Mouse (Mus musculus): ENCODE data around the gene Thsd4.

The Thsd4 gene

DNA sequence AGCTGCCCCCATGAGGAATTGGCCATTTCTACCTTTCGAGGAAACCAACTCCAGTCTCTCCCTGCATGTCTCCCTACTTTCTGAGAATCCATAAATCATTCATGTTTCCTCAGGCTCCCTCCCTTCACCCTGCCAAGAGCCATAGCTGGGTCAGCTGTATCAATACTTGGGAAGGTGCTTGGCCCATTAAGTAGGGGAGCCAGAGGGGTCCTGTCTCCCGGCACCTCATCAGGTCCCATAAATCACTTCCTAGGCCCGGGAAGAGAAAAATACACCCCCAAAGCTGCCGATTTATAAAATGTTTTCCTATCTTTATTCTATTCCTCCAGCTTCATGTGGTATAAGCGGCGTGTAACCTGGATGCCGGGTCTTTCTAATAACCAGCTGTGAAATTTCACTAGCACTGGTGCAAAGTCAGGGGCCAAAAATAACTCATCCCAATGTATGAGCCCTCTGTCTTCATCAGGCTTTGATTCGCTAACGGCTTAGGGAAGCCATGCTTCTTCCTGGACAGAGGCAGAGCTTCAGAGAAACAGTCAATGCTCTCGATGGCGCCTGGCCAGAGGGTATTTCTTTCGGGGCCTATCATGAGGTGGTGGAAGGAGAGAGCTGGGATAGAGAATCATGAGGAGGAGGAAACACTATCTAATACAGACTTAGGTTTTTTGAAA lies 323.2 kb downstream of the Thsd4 start:
- DNase-seq: no peak

DNA sequence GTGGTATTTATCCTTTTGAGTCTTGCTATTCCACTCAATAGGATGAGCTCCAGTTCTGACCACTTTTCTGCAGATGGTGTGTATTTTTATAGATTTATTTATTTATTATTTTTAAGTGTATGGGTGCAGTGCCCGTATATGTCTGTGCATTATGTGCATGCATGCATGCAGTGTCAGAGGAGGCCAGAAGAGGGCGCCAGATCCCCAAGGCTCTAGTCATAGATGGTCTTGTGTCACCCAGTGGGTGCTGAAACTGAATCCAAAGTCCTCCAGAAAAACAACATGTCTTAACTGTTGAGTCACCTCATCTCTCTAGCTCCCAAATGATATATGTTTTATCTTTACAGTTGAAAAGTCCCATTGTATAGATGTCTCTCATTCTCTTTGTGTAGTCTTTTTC lies 326.3 kb downstream of the Thsd4 start:
- no peak for DNase-seq

DNA sequence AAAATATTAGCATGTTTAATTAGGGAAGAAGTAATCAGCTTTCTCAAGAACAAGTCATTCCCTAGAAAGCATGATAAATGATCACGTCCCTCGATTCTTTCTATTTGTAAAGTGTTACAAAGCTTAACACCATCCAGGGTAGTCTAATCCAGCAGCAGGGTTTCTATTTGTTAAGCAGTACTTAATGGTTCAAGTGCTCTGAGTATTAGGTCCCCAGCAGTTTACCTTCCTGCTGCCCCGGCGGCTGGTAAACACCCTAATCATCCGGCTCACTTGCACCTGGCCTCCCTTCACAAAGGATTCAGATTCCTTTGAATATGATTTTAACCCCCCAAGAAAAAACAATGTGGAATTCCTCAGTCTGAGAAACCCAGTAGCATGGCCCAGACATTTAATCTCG lies 326.9 kb downstream of the Thsd4 start:
- DNase-seq: no peak

DNA sequence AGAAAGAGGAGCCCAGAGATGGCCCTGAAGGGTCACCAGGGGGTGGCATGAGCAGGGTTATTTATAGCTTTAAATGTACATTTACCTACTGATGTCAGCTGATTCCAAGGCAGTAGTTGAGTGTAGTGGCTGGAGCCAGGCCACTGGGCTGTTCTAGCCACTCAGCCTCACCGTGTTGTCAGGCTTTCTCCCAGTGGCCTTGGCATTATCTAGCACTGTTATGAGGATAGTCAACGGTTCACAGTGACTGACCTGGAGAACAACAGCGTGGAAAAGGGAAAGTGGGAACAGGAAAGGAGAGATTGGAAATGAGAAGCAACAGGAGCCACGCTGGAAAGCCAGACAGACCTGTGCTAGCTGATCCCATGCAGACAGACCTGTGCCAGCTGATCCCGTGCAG lies 329.5 kb downstream of the Thsd4 start:
- no peak for DNase-seq

DNA sequence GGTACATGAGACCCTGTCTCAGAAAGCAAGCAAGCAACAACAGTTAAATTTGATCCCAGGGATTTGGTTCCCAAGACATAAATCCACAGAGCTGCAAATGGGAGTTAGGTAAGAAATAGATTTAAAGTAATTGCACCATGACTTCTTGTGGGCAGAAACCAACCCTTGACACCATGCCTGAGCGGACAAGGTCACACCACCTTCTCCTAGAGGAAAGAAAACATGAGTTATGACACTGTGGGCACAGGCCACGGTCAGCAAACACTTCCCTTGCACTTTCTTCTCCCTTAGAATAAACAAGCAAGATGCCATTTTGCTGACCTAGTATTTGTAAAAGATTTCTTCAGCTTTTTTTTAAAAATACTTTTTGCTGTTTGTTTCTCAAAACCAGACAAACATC lies 334.4 kb downstream of the Thsd4 start:
- no peak for DNase-seq

DNA sequence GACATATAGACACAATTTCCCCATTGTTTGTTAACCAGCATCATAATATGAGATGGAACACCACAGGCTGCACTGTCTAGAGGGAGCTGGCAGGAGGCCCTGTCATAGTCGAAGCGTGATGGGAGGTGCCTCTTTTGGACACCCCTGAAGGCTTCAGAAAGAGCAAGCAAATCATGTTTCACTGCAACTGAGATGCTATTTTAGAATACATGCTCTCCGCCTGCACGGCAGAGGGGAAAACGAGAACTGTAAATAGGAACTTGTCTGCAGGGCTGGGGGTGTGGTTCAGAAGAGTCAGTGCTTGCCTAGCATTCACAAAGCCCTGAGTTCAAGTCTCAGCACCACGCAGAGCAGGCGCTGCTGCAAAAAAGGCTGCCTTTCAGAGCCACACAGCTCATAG lies 334.9 kb downstream of the Thsd4 start:
- no peak for DNase-seq

DNA sequence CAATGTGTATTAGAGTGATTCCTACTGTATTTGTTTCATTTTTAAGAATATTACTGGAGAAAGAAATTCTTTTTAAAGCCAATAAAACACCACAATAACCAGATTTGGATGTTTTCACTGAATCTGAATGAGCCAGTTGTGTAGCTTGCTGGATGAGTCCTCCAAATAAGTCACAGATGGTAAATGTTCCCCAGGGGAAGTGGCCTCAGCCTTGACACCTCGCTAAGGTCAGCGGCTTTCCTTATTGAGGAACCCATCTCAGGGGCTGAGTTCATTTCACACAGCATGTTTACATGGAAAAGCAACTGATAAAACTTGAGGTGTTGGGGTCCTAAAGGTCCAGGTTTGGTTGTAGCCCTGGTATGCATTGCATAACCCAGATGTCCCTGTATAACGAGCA lies 337.8 kb downstream of the Thsd4 start:
- no peak for DNase-seq

DNA sequence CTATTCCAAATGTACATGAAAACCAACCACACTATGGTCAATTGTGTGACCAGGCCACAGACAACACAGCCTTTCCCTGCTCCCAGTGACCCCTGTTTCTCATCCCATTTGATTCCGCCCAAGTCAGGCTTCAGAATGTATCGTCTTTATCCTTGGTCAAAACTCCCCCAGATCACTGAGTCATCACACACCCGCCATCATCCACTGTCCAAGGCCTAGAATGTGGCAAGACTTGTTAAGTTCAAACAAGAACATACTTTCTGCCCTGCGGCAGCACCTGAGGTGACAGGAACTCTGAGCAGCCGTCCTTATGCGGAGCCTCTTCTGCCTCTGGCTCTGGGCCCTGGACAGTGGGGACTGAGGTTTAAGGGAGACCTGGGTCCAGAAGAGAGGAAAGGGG lies 339.5 kb downstream of the Thsd4 start:
- no peak for DNase-seq

DNA sequence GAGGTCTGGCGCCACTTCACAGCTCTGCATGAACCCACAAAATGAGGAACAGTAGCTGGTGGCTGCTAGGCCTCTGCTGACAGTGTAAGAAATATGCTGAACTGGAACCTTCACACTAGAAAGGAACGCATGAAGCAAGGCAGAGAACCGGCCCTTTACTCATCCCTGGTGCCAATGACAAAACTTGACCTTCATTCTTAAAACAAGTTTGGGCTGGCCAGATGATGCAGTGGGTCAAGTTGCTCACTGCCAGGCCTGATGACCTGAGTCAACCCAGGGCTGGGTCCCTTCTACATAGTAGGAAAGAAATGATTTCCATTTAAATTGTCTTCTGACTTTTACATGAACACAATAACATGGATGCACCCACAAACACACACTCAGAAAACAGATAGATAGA lies 340.9 kb downstream of the Thsd4 start:
- no peak for DNase-seq

DNA sequence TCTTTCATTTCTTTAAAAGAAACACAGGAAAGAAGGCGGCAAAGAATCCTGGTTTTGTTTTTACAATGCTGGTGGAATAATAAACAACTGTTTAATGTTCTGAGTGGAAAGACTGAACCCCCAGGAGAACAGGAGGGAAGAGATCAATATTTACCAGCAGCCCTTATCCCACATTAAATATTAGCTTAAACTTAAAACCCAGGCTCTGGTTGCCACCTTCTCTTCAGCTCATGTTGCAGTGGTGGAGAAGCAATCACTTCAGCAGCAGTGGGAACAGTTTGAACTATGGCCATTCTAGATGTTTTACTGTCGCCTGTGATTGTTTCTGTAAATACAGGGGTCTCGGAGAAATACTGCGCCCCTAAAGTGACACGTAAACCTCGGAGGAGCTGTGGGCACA lies 341.7 kb downstream of the Thsd4 start:
- DNase-seq: no peak

DNA sequence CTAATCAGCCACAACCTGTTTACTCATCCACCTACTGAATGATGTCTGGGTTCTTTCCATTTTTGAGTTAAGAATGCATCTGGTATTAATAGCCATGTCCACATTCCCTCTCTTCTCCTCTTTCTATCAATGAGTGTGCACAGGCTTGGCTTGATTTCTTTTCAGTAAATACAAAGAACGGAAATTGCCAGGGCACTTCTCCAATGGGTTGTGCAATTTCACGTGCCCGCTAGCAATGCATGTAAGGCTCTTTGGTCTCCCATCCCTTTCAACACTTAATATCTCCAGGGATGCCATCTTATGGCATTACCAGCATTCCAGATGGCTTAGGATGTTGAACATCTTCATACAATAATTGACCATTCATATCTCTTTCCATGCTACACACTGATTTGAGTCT lies 345.5 kb downstream of the Thsd4 start:
- DNase-seq: no peak

DNA sequence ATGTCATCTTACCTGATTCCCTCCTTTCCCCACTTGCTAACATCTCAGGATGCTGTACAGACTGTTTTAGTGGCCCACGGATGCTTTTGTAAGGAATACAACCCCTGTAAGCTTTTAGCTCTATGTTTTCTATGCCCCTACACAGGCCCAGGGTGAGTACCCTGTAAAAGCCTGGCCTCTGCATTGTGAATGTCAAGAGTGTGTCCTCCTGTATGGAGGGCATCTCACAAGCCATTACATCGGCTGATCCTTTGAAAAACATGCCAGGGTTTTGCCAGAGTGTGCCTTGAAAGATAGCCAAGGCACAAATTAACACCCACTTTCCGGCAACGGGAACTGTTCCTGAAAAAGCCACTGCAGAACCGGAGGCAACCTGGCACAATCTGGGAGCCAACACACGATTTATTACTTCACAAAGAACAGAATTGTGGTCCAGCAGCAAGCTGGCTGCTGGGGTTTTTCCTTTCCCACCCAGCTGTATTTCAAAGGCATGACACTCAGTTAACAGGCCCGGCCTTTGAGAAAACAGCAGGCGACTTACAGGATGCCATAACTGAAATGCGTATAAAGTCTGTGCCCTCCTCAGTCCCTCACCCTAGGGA lies 349.3 kb downstream of the Thsd4 start:
- peak; percentile 13 for DNase-seq

DNA sequence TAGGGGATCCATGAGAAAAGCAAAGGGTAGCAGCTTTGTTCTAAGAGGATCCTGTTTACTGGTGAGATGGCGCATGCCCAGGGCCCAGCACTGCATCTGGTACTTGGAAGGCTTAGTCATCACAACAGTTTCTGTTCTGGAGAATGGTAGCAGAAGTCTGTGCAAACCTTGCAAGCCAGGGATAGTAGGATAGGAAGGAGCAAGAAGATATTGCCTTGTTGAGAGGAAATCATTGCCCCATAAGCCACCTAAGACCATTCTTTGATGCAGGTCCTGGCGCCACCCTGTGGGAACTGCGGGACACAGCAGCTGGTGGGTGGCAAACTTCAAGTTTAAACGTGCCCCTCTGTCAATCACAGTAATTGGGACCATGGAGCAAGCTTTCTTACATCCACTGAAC lies 354.9 kb downstream of the Thsd4 start:
- DNase-seq: peak; percentile 52

DNA sequence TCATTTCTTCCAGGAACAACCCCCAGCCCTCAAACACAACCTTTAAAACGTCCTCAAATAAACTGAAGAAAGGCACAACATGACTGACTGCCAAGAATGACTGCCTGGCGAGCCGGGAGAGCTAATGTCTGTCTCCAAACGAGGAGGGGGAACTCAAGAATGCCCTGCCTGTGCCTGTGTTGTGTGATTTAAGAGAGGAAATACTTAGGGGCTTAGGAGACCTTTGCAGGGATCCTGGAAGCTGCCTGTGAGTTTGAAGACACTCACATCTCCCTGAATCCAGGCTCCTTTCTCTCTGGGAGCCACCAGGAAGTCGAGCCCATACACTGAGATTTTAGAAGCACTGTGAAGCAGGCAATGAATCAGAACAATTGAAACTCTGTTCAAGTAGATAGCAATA lies 361.0 kb downstream of the Thsd4 start:
- no peak for DNase-seq

DNA sequence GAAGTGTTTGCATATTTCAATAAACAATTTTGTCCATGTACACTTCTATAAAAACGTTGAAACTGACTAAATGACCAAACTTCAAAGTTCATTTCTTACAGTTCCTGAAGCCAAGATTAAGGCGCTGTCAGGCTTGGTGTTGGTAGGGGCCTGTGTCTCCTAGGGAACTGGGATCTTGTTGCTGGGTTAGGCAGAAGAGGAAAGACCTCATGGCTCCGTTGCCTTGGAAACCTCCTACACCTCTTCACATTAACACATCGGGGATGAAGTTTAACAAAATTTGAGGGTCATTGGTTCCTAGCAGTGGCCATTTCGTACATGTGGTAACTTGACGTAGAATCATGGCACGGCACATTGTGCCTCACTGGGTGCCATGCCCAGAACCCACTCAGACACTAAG lies 361.7 kb downstream of the Thsd4 start:
- DNase-seq: no peak

DNA sequence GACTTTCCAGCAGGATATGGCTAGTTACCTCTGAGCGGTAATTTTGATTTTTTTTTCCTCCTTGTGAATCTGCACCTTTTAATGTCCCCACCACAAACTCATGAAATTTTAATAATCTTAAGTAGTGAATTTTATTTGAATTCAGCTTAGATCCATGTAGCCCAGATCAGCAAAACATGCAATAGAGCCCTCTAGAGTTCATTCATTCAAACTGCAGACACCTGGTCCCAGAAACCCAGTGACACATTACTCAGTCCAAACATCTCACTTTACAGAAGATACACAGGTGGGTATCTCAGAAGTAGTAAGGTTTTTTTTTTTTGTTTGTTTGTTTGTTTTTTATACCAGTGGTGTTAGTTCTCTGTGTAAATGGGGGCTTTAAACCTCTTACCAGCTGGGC lies 368.9 kb downstream of the Thsd4 start:
- DNase-seq: no peak

DNA sequence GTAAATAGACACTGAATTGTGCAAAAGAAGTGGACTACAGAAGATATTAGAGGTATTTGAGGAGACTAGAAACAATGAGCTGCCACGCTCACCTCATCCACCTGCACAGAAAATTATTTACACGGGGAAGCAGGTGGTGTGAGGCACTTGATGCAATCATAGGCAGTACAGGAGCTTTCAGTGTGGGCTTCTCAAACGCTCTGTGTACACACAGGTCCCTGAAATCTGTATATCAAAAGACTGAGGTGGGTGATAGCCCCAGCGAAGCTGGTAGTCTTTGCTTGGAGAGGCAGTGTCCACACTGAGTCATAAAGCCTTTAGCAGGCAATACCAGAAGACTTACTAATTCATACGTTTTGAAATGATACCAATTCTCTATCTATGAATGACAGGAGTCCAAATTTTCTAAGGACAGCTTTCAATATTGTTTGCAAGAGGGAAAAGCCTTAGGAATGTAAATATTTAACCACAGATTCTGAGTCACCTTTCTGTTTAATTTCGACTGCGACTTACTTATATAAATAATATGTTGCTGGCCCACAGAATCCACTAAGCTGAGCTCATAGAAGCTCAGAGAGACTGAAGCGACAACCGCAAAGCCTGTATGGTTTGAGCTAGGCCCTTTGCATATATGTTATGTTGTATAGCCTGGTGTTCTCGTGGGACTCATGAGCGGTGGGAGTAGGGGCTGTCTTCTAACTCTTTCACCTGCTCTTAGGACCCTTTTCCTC lies 369.8 kb downstream of the Thsd4 start:
- no peak for DNase-seq

DNA sequence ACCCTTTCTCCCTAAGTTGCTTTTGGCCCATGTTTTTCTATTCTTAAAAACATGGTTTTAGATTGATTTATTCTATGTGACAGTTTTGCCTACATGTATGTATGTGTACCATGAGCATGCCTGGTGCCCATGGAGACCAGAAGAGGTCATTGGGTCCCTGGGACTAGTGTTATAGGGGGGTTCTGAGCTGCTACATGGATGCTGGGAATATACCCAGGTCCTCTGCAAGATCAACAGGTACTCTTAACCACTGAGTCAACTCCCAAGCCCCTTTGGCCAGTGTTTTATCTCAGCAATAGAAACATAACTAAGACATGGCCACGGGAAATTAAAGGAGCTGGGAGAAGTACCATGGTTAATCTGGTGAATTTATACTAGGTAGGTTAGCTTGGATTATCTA lies 371.3 kb downstream of the Thsd4 start:
- no peak for DNase-seq

DNA sequence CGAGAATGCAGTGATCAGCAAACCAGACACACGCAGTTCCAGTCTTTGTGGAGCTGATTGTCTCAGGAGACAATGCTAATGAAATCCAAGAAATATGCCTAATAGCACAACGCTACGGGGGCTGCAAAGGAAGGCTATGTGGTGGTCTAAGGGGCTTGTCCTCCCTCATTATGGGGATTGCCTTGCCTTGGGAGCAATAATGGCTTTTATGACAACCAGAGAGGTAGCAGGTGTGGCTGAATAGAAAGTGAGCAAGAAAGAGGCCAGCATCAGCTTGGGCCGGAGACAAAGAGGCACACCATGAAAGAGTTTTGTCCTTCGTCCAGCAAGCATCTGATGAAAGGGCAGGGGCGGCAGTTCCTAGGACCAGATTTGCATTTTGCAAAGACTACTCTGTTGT lies 372.9 kb downstream of the Thsd4 start:
- DNase-seq: no peak

DNA sequence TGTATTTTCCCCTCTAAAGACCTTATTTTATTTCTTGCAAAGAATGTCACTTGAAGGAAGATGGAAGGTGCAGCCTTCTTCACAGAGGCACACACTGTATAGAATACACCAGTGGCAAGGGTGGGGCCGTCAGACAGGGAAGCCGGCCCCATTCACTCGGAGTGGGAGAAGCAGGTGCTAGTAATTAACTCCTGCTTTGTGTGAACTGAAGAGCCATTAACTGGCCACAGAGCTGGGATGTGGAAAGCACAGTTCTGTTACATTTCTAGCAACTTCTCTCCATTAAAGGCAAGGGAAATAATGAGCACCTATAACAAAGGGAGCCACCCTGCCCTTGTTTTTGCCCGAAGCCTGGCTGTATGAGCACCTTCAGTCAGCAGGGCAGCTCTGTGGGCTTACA lies 374.4 kb downstream of the Thsd4 start:
- no peak for DNase-seq

DNA sequence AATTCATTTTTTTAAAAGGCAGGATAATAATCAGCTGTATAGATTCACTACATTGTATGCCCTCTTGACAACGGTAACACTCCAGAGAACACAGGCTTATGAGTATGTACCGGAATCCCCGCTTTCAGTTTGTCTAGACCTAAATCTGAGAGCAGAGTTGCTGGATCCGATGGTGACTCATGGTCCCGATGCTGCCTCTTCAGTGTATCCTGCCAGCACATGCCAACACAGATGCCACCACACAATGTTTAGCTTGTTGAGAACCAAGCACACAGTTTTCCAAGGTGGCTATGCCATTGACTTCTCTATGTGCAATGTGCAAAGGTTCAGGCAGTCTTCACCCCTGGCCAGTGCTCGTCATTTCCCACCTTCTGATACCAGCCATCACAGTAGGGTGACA lies 378.0 kb downstream of the Thsd4 start:
- DNase-seq: peak; percentile 46

DNA sequence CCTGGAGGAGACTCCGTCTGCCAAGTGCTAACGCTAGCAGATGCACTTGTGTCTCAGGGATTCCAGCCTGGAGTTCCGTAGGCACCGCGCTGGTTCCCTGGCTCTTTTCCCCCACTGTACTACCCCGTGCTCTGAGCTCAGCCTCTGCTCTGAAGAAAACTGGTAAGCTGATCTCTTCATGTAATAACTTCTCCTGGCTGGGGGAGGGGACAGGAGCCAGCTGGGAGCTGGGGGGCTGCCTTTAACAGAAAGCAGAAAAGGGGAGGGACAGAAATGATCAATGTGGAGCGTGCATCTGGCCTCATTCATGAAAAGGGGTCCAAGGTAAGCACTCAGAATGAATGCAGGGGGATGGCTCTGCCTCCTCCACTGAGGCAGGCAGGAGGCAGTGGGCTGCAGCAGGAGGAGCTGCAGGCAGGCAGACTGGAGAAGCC lies 380.7 kb downstream of the Thsd4 start:
- no peak for DNase-seq

DNA sequence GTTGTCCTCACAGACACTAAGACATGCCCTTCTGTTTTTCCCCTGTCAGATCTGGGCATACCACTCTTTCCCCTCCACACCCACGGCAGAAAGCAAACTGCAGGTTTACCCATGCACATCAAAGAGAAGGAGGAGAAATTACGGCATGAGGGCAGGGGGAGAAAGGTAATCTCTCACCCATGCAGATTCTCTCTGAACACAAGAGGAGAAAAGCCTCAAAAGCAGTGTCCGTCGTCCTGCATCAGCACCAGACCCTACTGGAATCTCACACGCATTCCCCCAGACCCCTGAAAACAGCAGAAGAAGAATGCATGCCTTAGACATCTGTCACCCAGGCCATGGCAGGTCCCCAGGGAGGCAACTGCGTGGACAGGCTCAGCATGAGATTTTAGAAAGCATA lies 381.4 kb downstream of the Thsd4 start:
- no peak for DNase-seq

DNA sequence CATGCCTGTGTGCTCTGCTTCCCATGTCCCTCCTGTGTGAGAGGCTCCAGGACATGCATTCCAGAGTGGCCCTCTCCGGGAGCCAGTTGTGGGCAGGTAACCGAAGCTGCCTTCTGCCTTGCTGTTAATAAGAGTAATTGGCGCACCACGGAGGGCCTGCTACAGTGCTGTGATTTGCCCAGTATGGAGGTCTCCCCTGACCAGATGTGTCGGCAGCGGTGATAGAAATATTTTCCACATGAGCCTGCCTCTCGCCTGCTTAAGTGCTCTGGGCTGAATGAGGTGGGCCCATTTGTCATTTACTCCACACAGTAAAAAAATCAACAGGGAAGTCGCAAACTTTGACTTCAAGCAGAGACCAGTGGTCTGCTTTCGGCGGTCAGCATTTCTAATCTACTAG lies 382.4 kb downstream of the Thsd4 start:
- no peak for DNase-seq

Data from right cerebral cortex, postnatal 25 days (tissue).